Mouse (Mus musculus) liver, embryonic 13.5 days (tissue): ENCODE data around the gene Znrf2. TPM values are rescaled to one million over a fixed set of nuclear protein-coding genes. Genes with fewer than 3 reads are reported as not detected.

Experiments
- ATAC-seq: fragments of 200-750 bp; cut with Nextera tagmentation; 2 replicates; pipeline ENCODE4 v1.8.0; 2017; ENCODE audit warnings: low read depth, mild to moderate bottlenecking, moderate number of reproducible peaks, moderate library complexity
- DNase-seq: peaks from one replicate; pipeline ENCODE4 v3.0.0; 2022
- H3K27ac ChIP-seq: fragments of 300-500 bp; sonication (generic); 2 replicates; pipeline ENCODE4 v1.5.1; 2015; ENCODE audit warnings: moderate library complexity, mild to moderate bottlenecking, inconsistent platforms
- H3K27me3 ChIP-seq: fragments of 300-500 bp; sonication (generic); 2 replicates; pipeline ENCODE4 v1.6.1; 2015; ENCODE audit warnings: mild to moderate bottlenecking, inconsistent platforms
- H3K36me3 ChIP-seq: fragments of 300-500 bp; sonication (generic); 2 replicates; pipeline ENCODE4 v1.6.1; 2015; ENCODE audit warnings: mild to moderate bottlenecking, inconsistent platforms
- H3K4me1 ChIP-seq: fragments of 300-500 bp; sonication (generic); replicated peaks from 2 replicates; pipeline ENCODE4 v1.6.1; 2015; ENCODE audit warnings: inconsistent platforms
- H3K4me2 ChIP-seq: fragments of 300-500 bp; sonication (generic); 2 replicates; pipeline ENCODE4 v1.6.1; 2015; ENCODE audit warnings: inconsistent platforms, mild to moderate bottlenecking, moderate library complexity
- H3K4me3 ChIP-seq: fragments of 300-500 bp; sonication (generic); replicated peaks from 2 replicates; pipeline ENCODE4 v1.5.1; 2015; ENCODE audit warnings: mild to moderate bottlenecking, inconsistent platforms
- H3K9ac ChIP-seq: fragments of 300-500 bp; sonication (generic); 2 replicates; pipeline ENCODE4 v1.6.1; 2015; ENCODE audit warnings: mild to moderate bottlenecking, inconsistent platforms
- H3K9me3 ChIP-seq: fragments of 300-500 bp; sonication (generic); replicated peaks from 2 replicates; pipeline ENCODE4 v1.6.1; 2016; ENCODE audit warnings: inconsistent platforms
- WGBS: fragments of 180-500 bp; shearing (Covaris S2); methylation state at CpG from one replicate; pipeline ENCODE4 v1.1.7; 2015; ENCODE audit not compliant: insufficient replicate concordance; 5-methylcytosine and 5-hydroxymethylcytosine counted together
- polyA plus RNA-seq: library from polyadenylated mRNA; unstranded; fragments of >200 nt; fragmentation: Nextera tagmentation; extraction: Ambion mirVana; gene quantifications from 2 replicates; pipeline ENCODE4 v1.2.1, GENCODE M21; 2015

Gene Znrf2
- polyA plus RNA-seq, 1 experiment from 2014 or later: 2.7 TPM

- H3K27me3 ChIP-seq: no peaks in the 10 kb centered on the region
- ATAC-seq (no peak), DNase-seq (no peak)
- 45% methylated on average over 5 of the region's 5 CpGs for WGBS
- H3K4me2 ChIP-seq: no peak overlapping the region
- H3K9ac ChIP-seq: no peak overlapping the region
- no peak overlapping the region for H3K4me3 ChIP-seq
- no peaks in the 10 kb centered on the region for H3K36me3 ChIP-seq
- peaks cover 3% of the 10 kb centered on the region; the same call in 1 of the 2 replicates for H3K4me1 ChIP-seq
- H3K27ac ChIP-seq: no peak overlapping the region
- H3K9me3 ChIP-seq: no peaks in the 10 kb centered on the region
Measured at GRCm38 (mm10) chr6:54786766-54787165, 29.9 kb upstream of the Znrf2 start.

GRCm38 (mm10) chr6:54788493-54788892, 28.2 kb upstream of the Znrf2 start:
- WGBS: 61% methylated on average over 6 of the region's 6 CpGs
- no peak overlapping the region for H3K4me2 ChIP-seq
- no peak overlapping the region for H3K4me3 ChIP-seq
- no peaks in the 10 kb centered on the region for H3K36me3 ChIP-seq
- peaks cover 3% of the 10 kb centered on the region; the same call in 1 of the 2 replicates for H3K4me1 ChIP-seq
- no peak for ATAC-seq
- H3K9ac ChIP-seq: no peak overlapping the region
- H3K27ac ChIP-seq: no peak overlapping the region; the same call in 1 of the 2 replicates
- H3K27me3 ChIP-seq: no peaks in the 10 kb centered on the region
- no peaks in the 10 kb centered on the region for H3K9me3 ChIP-seq
- DNase-seq: no peak

GRCm38 (mm10) chr6:54789139-54789538, 27.6 kb upstream of the Znrf2 start:
- H3K27ac ChIP-seq: peak overlapping the region; percentile 32; the same call in 1 of the 2 replicates

GRCm38 (mm10) chr6:54790071-54790470, 26.6 kb upstream of the Znrf2 start:
- no peak for DNase-seq
- Histone ChIP-seq H3K27me3 (no peaks in the 10 kb centered on the region), H3K27ac (peak overlapping the region; percentile 29; the same call in 1 of the 2 replicates), H3K4me1 (peaks cover 3% of the 10 kb centered on the region; the same call in 1 of the 2 replicates), H3K4me2 (no peak overlapping the region), H3K36me3 (no peaks in the 10 kb centered on the region), H3K4me3 (no peak overlapping the region), H3K9me3 (no peaks in the 10 kb centered on the region), H3K9ac (no peak overlapping the region)
- 48% methylated on average over 4 of the region's 4 CpGs for WGBS
- peak; percentile 31; the same call in 1 of the 2 replicates for ATAC-seq

More at GRCm38 (mm10) chr6:54789139-54789538, 27.6 kb upstream of the Znrf2 start:
- DNase-seq (no peak), ATAC-seq (0 out of 2 replicates have a peak, but pooled peaks have one; percentile 36)
- 60% methylated on average over 4 of the region's 4 CpGs for WGBS
- Histone ChIP-seq H3K9ac (no peak overlapping the region), H3K4me2 (no peak overlapping the region), H3K4me1 (peaks cover 3% of the 10 kb centered on the region; the same call in 1 of the 2 replicates), H3K27me3 (no peaks in the 10 kb centered on the region), H3K4me3 (no peak overlapping the region), H3K9me3 (no peaks in the 10 kb centered on the region), H3K36me3 (no peaks in the 10 kb centered on the region)

GRCm38 (mm10) chr6:54793853-54794252, 22.9 kb upstream of the Znrf2 start:
- Histone ChIP-seq H3K9ac (no peak overlapping the region), H3K4me2 (no peak overlapping the region), H3K36me3 (no peaks in the 10 kb centered on the region), H3K27me3 (no peaks in the 10 kb centered on the region), H3K9me3 (no peaks in the 10 kb centered on the region), H3K27ac (no peak overlapping the region), H3K4me1 (no peaks in the 10 kb centered on the region), H3K4me3 (no peak overlapping the region)
- whole genome bisulfite sequencing: 71% methylated on average over 3 of the region's 3 CpGs
- no peak for ATAC-seq
- DNase-seq: no peak

GRCm38 (mm10) chr6:54794372-54794771, 22.3 kb upstream of the Znrf2 start:
- DNase-seq (no peak), ATAC-seq (no peak)
- 52% methylated on average over 2 of the region's 2 CpGs for WGBS
- Histone ChIP-seq H3K27me3 (no peaks in the 10 kb centered on the region), H3K4me1 (no peaks in the 10 kb centered on the region), H3K9me3 (no peaks in the 10 kb centered on the region), H3K4me3 (no peak overlapping the region), H3K36me3 (no peaks in the 10 kb centered on the region), H3K4me2 (no peak overlapping the region), H3K27ac (no peak overlapping the region), H3K9ac (no peak overlapping the region)

GRCm38 (mm10) chr6:54794991-54795390, 21.7 kb upstream of the Znrf2 start:
- no peak overlapping the region for H3K4me3 ChIP-seq
- H3K4me1 ChIP-seq: no peaks in the 10 kb centered on the region
- DNase-seq (no peak), ATAC-seq (no peak)
- H3K4me2 ChIP-seq: no peak overlapping the region
- no peaks in the 10 kb centered on the region for H3K9me3 ChIP-seq
- no peaks in the 10 kb centered on the region for H3K27me3 ChIP-seq
- H3K9ac ChIP-seq: no peak overlapping the region
- 65% methylated on average over 5 of the region's 5 CpGs for WGBS
- no peak overlapping the region for H3K27ac ChIP-seq
- H3K36me3 ChIP-seq: no peaks in the 10 kb centered on the region

GRCm38 (mm10) chr6:54795971-54796370, 20.7 kb upstream of the Znrf2 start:
- Histone ChIP-seq H3K9me3 (no peaks in the 10 kb centered on the region), H3K27me3 (no peaks in the 10 kb centered on the region), H3K9ac (no peak overlapping the region), H3K4me2 (no peak overlapping the region), H3K4me1 (no peaks in the 10 kb centered on the region), H3K4me3 (no peak overlapping the region), H3K27ac (no peak overlapping the region), H3K36me3 (no peaks in the 10 kb centered on the region)
- DNase-seq: no peak
- ATAC-seq: no peak
- 57% methylated on average over 5 of the region's 5 CpGs for whole genome bisulfite sequencing

- no peak overlapping the region for H3K9ac ChIP-seq
- H3K27me3 ChIP-seq: no peaks in the 10 kb centered on the region
- ATAC-seq (no peak; the same call in 1 of the 2 replicates), DNase-seq (no peak)
- no peaks in the 10 kb centered on the region for H3K36me3 ChIP-seq
- no peaks in the 10 kb centered on the region for H3K4me1 ChIP-seq
- WGBS: 56% methylated on average over 8 of the region's 8 CpGs
- H3K4me2 ChIP-seq: no peak overlapping the region
- no peak overlapping the region for H3K4me3 ChIP-seq
- no peak overlapping the region for H3K27ac ChIP-seq
- H3K9me3 ChIP-seq: no peaks in the 10 kb centered on the region
Measured at GRCm38 (mm10) chr6:54802348-54802747, 14.4 kb upstream of the Znrf2 start.

GRCm38 (mm10) chr6:54804066-54804864, 12.5 kb upstream of the Znrf2 start:
- 65% methylated on average over 18 of the region's 18 CpGs for WGBS
- no peak for ATAC-seq
- no peaks in the 10 kb centered on the region for H3K9me3 ChIP-seq
- no peaks in the 10 kb centered on the region for H3K27me3 ChIP-seq
- H3K4me3 ChIP-seq: no peak overlapping the region
- no peak overlapping the region for H3K9ac ChIP-seq
- no peak for DNase-seq
- no peaks in the 10 kb centered on the region for H3K36me3 ChIP-seq
- no peak overlapping the region for H3K4me2 ChIP-seq
- H3K27ac ChIP-seq: no peak overlapping the region
- no peaks in the 10 kb centered on the region for H3K4me1 ChIP-seq

GRCm38 (mm10) chr6:54805779-54806178, 10.9 kb upstream of the Znrf2 start:
- no peaks in the 10 kb centered on the region for H3K36me3 ChIP-seq
- H3K27ac ChIP-seq: no peak overlapping the region
- peaks cover 1% of the 10 kb centered on the region; the same call in 1 of the 2 replicates for H3K4me1 ChIP-seq
- no peak overlapping the region for H3K4me3 ChIP-seq
- DNase-seq: no peak
- ATAC-seq: no peak
- H3K4me2 ChIP-seq: no peak overlapping the region
- H3K9me3 ChIP-seq: no peaks in the 10 kb centered on the region
- no peak overlapping the region for H3K9ac ChIP-seq
- 58% methylated on average over 5 of the region's 5 CpGs for WGBS
- H3K27me3 ChIP-seq: no peaks in the 10 kb centered on the region
